Mouse (Mus musculus) embryonic facial prominence, embryonic 10.5 days (tissue): ENCODE data around the gene Ror1. TPM values are rescaled to one million over a fixed set of nuclear protein-coding genes. Genes with fewer than 3 reads are reported as not detected.

Source experiments
- DNase-seq: peaks from one replicate; pipeline ENCODE4 v3.0.0-alpha.2; 2017; ENCODE audit warnings: low spot score
- H3K27ac ChIP-seq: fragments of 300-500 bp; sonication (generic); replicated peaks from 2 replicates; pipeline ENCODE4 v1.5.1; 2016; ENCODE audit warnings: mild to moderate bottlenecking
- H3K27me3 ChIP-seq: fragments of 300-500 bp; sonication (generic); replicated peaks from 2 replicates; pipeline ENCODE4 v1.6.1; 2016; ENCODE audit warnings: low read depth, mild to moderate bottlenecking; ENCODE audit not compliant: poor library complexity, severe bottlenecking
- H3K36me3 ChIP-seq: fragments of 300-500 bp; sonication (generic); replicated peaks from 2 replicates; pipeline ENCODE4 v1.6.1; 2016; ENCODE audit warnings: mild to moderate bottlenecking, moderate library complexity
- H3K4me1 ChIP-seq: fragments of 300-500 bp; sonication (generic); 2 replicates; pipeline ENCODE4 v1.6.1; 2016
- H3K4me3 ChIP-seq: fragments of 300-500 bp; sonication (generic); 2 replicates; pipeline ENCODE4 v1.5.1; 2016; ENCODE audit warnings: mild to moderate bottlenecking, moderate library complexity
- H3K9me3 ChIP-seq: fragments of 300-500 bp; sonication (generic); 2 replicates; pipeline ENCODE4 v1.6.1; 2016; ENCODE audit warnings: mild to moderate bottlenecking
- WGBS: fragments of 180-500 bp; shearing (Covaris S2); methylation state at CpG from one replicate; pipeline ENCODE4 v1.1.7; 2016; 5-methylcytosine and 5-hydroxymethylcytosine counted together
- polyA plus RNA-seq: library from polyadenylated mRNA; unstranded; fragments of >200 nt; fragmentation: Nextera tagmentation; extraction: Ambion mirVana; gene quantifications from 2 replicates; pipeline ENCODE4 v1.2.1, GENCODE M21; 2016

Ror1 gene
- polyA plus RNA-seq, 1 experiment from 2014 or later: 12.0 TPM

- H3K4me3 ChIP-seq: no peak overlapping the region
- H3K9me3 ChIP-seq: no peaks in the 10 kb centered on the region
- 72% methylated on average over 11 of the region's 11 CpGs for WGBS
- H3K27ac ChIP-seq: peak overlapping the region; percentile 51; the same call in 1 of the 2 replicates
- H3K27me3 ChIP-seq: no peaks in the 10 kb centered on the region
- H3K4me1 ChIP-seq: peaks cover 47% of the 10 kb centered on the region
- no peak for DNase-seq
- H3K36me3 ChIP-seq: no peaks in the 10 kb centered on the region
Measured at GRCm38 (mm10) chr4:100137102-100137835, 41.7 kb downstream of the Ror1 start.

DNA sequence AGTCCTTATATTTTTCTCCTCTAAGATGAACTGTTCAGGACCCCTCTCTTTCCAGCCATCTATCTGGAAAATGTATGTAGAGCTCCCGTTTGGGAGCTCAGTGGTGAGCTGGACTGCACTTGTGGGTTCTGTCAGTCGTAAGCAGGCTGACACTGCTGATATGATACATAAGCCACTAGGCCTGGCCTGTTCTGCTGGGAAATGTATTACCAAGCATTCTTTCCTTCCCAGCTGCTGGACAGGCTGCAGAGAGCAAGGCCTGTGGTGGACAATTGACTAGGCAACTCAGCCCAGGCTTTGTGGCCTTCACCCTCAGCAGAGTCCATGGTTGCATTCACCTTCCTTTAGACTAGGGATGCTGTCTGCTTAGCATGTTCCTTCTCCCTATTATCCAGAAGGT lies 46.0 kb downstream of the Ror1 start:
- no peak for DNase-seq
- no peak overlapping the region for H3K4me3 ChIP-seq
- 77% methylated on average over 2 of the region's 2 CpGs for WGBS

GRCm38 (mm10) chr4:100144744-100145143 lies 49.2 kb downstream of the Ror1 start:
- H3K4me1 ChIP-seq: peaks cover 18% of the 10 kb centered on the region
- no peak overlapping the region for H3K27ac ChIP-seq
- H3K4me3 ChIP-seq: no peak overlapping the region
- WGBS: 63% methylated on average over 4 of the region's 4 CpGs
- H3K36me3 ChIP-seq: no peaks in the 10 kb centered on the region
- DNase-seq: no peak
- H3K27me3 ChIP-seq: no peaks in the 10 kb centered on the region
- H3K9me3 ChIP-seq: no peaks in the 10 kb centered on the region

More for the DNA sequence above, 46.0 kb downstream of the Ror1 start:
- no peaks in the 10 kb centered on the region for H3K9me3 ChIP-seq
- H3K36me3 ChIP-seq: no peaks in the 10 kb centered on the region
- no peaks in the 10 kb centered on the region for H3K27me3 ChIP-seq
- peaks cover 37% of the 10 kb centered on the region for H3K4me1 ChIP-seq
- no peak overlapping the region for H3K27ac ChIP-seq

- no peaks in the 10 kb centered on the region for H3K27me3 ChIP-seq
Measured at GRCm38 (mm10) chr4:100150797-100151196, 55.2 kb downstream of the Ror1 start.

GRCm38 (mm10) chr4:100154560-100155130 lies 59.1 kb downstream of the Ror1 start:
- 51% methylated on average over 7 of the region's 7 CpGs for WGBS
- Histone ChIP-seq H3K4me1 (peaks cover 46% of the 10 kb centered on the region), H3K9me3 (no peaks in the 10 kb centered on the region), H3K4me3 (no peak overlapping the region), H3K36me3 (no peaks in the 10 kb centered on the region), H3K27me3 (no peaks in the 10 kb centered on the region), H3K27ac (peak overlapping the region; percentile 54; the same call in 1 of the 2 replicates)
- no peak for DNase-seq

More at GRCm38 (mm10) chr4:100150797-100151196, 55.2 kb downstream of the Ror1 start:
- Histone ChIP-seq H3K36me3 (no peaks in the 10 kb centered on the region), H3K9me3 (no peaks in the 10 kb centered on the region), H3K27ac (no peak overlapping the region), H3K4me1 (peaks cover 34% of the 10 kb centered on the region), H3K4me3 (no peak overlapping the region)
- DNase-seq: no peak
- WGBS: 91% methylated on average over 1 of the region's 1 CpGs

- Histone ChIP-seq H3K4me1 (peaks cover 49% of the 10 kb centered on the region), H3K27ac (no peak overlapping the region; the same call in 1 of the 2 replicates), H3K27me3 (no peaks in the 10 kb centered on the region), H3K4me3 (no peak overlapping the region), H3K9me3 (no peaks in the 10 kb centered on the region), H3K36me3 (no peaks in the 10 kb centered on the region)
- 74% methylated on average over 3 of the region's 3 CpGs for WGBS
- DNase-seq: no peak
Measured at GRCm38 (mm10) chr4:100155731-100156130, 60.1 kb downstream of the Ror1 start.

DNA sequence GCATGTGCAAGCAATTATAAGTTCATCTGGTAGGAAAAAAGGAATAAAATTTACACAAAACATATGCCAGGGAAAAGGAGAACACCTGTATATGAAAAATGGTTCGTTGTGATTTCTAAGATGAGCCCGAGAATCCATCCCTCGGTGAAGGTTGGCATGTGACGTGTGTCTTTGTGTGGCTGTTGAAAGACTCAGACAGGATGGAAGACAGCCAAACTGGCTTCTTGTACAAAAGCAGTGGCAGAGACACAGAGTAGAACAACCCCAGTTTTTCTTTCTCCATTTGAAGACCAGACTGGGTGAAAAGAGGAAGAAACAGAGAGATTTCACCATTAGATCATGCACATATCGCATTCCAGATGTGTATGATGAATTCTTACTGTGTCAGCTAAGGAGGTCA lies 62.8 kb downstream of the Ror1 start:
- Histone ChIP-seq H3K4me1 (peaks cover 41% of the 10 kb centered on the region), H3K9me3 (no peaks in the 10 kb centered on the region), H3K27me3 (no peaks in the 10 kb centered on the region), H3K36me3 (no peaks in the 10 kb centered on the region), H3K4me3 (no peak overlapping the region), H3K27ac (no peak overlapping the region)
- 91% methylated on average over 5 of the region's 5 CpGs for WGBS
- DNase-seq: no peak

- H3K4me3 ChIP-seq: no peak overlapping the region
- DNase-seq: no peak
- no peaks in the 10 kb centered on the region for H3K27me3 ChIP-seq
- H3K27ac ChIP-seq: no peak overlapping the region
- H3K4me1 ChIP-seq: peaks cover 25% of the 10 kb centered on the region
- H3K36me3 ChIP-seq: no peaks in the 10 kb centered on the region
- no peaks in the 10 kb centered on the region for H3K9me3 ChIP-seq
Measured at GRCm38 (mm10) chr4:100160156-100160555, 64.6 kb downstream of the Ror1 start.

- no peaks in the 10 kb centered on the region for H3K27me3 ChIP-seq
Measured at GRCm38 (mm10) chr4:100165790-100166189, 70.2 kb downstream of the Ror1 start.

GRCm38 (mm10) chr4:100166871-100167270 lies 71.3 kb downstream of the Ror1 start:
- Histone ChIP-seq H3K4me1 (peaks cover 62% of the 10 kb centered on the region), H3K27ac (peak overlapping the region; percentile 59; the same call in 1 of the 2 replicates), H3K36me3 (no peaks in the 10 kb centered on the region), H3K9me3 (no peaks in the 10 kb centered on the region), H3K27me3 (no peaks in the 10 kb centered on the region), H3K4me3 (no peak overlapping the region)
- WGBS: 65% methylated on average over 3 of the region's 3 CpGs
- no peak for DNase-seq

More at GRCm38 (mm10) chr4:100165790-100166189, 70.2 kb downstream of the Ror1 start:
- Histone ChIP-seq H3K4me1 (peaks cover 56% of the 10 kb centered on the region), H3K9me3 (no peaks in the 10 kb centered on the region), H3K36me3 (no peaks in the 10 kb centered on the region), H3K4me3 (no peak overlapping the region), H3K27ac (peak overlapping the region; percentile 15; the same call in 1 of the 2 replicates)
- DNase-seq: no peak
- WGBS: 78% methylated on average over 7 of the region's 7 CpGs

DNA sequence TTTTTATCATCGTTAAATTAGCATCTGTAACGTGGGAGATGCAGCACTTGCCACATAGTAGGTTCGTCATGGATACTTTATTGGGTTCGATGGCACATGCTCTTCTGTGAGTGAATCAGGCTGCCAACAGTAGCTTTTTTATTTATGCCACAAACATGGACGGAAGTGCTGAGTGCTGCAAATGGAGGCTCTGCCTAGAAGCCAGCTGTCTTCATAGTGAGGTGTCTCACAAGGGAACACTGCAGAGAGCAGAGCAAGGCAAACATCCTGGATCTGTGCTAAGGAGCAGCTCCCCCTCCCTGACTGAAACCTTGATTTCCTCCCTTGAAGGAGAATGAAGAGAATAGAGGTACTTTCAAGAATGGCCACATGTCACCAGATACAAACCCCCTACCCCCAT lies 74.1 kb downstream of the Ror1 start:
- Histone ChIP-seq H3K27me3 (no peaks in the 10 kb centered on the region), H3K27ac (peak overlapping the region; percentile 83), H3K4me3 (peak overlapping the region; percentile 40; the same call in 1 of the 2 replicates), H3K36me3 (no peaks in the 10 kb centered on the region), H3K9me3 (no peaks in the 10 kb centered on the region), H3K4me1 (peaks cover 68% of the 10 kb centered on the region)
- 61% methylated on average over 5 of the region's 5 CpGs for WGBS
- no peak for DNase-seq

- H3K27ac ChIP-seq: peak overlapping the region; percentile 83
- peak overlapping the region; percentile 40 for H3K4me3 ChIP-seq
- H3K9me3 ChIP-seq: no peaks in the 10 kb centered on the region
- WGBS: 21% methylated on average over 14 of the region's 14 CpGs
- peaks cover 67% of the 10 kb centered on the region for H3K4me1 ChIP-seq
- no peaks in the 10 kb centered on the region for H3K27me3 ChIP-seq
- H3K36me3 ChIP-seq: no peaks in the 10 kb centered on the region
- peak; percentile 85 for DNase-seq
Measured at GRCm38 (mm10) chr4:100170161-100170650, 74.6 kb downstream of the Ror1 start.

DNA sequence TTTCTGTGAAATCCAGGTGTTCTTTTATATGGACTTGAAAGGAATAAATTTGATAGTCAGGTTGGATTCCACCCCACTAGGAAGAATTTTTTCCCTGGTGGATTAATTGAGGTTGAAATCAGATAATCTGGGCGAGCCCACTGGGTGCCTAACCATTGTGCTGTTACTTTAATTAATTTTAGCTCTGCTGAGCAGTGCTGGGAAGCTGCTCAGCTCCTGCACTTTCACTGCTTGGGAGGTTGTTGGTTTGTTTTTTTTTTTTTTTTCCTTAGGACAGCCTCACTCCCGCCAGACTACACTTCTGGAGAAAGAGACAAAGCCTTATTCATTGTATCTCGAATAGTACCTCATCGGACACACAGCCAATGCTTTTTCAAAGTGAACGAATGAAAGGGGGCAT lies 75.2 kb downstream of the Ror1 start:
- Histone ChIP-seq H3K4me3 (peak overlapping the region; percentile 40; the same call in 1 of the 2 replicates), H3K36me3 (no peaks in the 10 kb centered on the region), H3K9me3 (no peaks in the 10 kb centered on the region), H3K27ac (peak overlapping the region; percentile 83), H3K4me1 (peaks cover 62% of the 10 kb centered on the region), H3K27me3 (no peaks in the 10 kb centered on the region)
- no peak for DNase-seq
- WGBS: 23% methylated on average over 5 of the region's 5 CpGs
